Mouse (Mus musculus): ENCODE measurements around the gene Hsd17b10. TPM values are rescaled to one million over a fixed set of nuclear protein-coding genes. Genes with fewer than 3 reads are reported as not detected.

The Hsd17b10 gene
- polyA plus RNA-seq, 1 experiment from 2014 or later, result 189 TPM

DNA sequence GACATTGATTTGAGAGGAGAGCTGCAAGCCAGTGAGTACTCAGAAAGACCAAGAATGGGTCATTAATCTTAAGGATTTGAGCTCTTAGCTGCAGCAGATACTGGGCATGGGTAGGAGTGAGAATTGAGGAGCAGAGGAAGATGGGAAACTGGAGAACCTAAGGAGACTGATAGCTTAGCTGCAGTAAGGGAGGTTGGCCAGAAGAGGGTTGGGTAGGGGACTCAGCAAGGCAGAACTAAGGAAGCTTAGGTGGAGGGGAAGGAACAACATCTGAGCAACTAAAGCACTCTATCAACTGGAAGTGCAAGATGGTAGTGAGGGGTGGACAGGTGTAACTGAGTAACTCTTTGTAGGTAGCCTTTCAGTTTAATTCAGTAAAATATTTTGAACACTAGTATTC, 45.6 kb downstream of the Hsd17b10 start:
- no peak for ATAC-seq (ENCODE audit: insufficient number of reproducible peaks, low FRiP score, low TSS enrichment, low read depth)
- Histone ChIP-seq H3K4me3 (no peak overlapping the region), H3K4me1 (no peaks in the 10 kb centered on the region), H3K9me3 (no peaks in the 10 kb centered on the region), H3K27me3 (peaks cover 6% of the 10 kb centered on the region; the same call in 1 of the 2 replicates), H3K36me3 (peaks cover 13% of the 10 kb centered on the region), H3K27ac (no peak overlapping the region), H3K4me2 (no peak overlapping the region), H3K9ac (no peak overlapping the region)

DNA sequence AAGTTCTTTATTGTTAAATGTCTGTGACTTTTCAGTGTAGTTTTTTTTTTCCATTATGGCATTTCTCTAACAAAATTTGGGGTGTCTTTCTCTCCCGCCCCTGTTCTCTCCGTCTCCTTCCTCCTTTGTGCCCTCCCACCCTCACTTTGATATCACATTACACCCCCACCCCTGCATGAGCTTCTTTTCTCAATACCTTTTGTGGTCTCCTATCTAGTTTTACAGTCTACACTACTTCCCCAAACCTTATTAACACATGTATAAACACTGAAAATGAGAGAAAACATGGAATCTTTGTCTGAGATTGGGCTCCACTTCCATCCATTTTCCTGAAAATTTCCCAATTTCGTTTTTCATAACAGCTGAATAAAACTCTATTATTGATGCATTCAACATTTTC, 50.9 kb downstream of the Hsd17b10 start:
- Histone ChIP-seq H3K27me3 (peaks cover 9% of the 10 kb centered on the region; the same call in 1 of the 2 replicates), H3K4me1 (no peaks in the 10 kb centered on the region), H3K4me3 (no peak overlapping the region), H3K36me3 (peaks cover 3% of the 10 kb centered on the region; the same call in 1 of the 2 replicates), H3K9ac (no peak overlapping the region), H3K9me3 (no peaks in the 10 kb centered on the region), H3K4me2 (no peak overlapping the region), H3K27ac (no peak overlapping the region)
- 55% methylated on average over 3 of the region's 3 CpGs for WGBS
- no peak for ATAC-seq (ENCODE audit: insufficient number of reproducible peaks, low FRiP score, low TSS enrichment, low read depth)

Other genes starting within 250 kb of the Hsd17b10 start
- gene Huwe1, start 201.0 kb upstream of the Hsd17b10 start, polyA plus RNA-seq (2015; fragmentation: Nextera tagmentation; extraction: Ambion mirVana), result 38.8 and 42.2 TPM in 2 replicates
- 1.5 and 2.1 TPM in 2 replicates for gene Ribc1, start 14.4 kb downstream of the Hsd17b10 start, polyA plus RNA-seq (2015; fragmentation: Nextera tagmentation; extraction: Ambion mirVana)
- gene Smc1a, start 14.6 kb downstream of the Hsd17b10 start, polyA plus RNA-seq (2015; fragmentation: Nextera tagmentation; extraction: Ambion mirVana), result 97.2 and 100 TPM in 2 replicates
- 3.9 and 4.0 TPM in 2 replicates for gene Iqsec2, start 142.4 kb downstream of the Hsd17b10 start, polyA plus RNA-seq (2015; fragmentation: Nextera tagmentation; extraction: Ambion mirVana)
- gene Kdm5c, start 231.2 kb downstream of the Hsd17b10 start, polyA plus RNA-seq (2015; fragmentation: Nextera tagmentation; extraction: Ambion mirVana), result 38.2 and 41.0 TPM in 2 replicates

All from limb, embryonic 15.5 days (tissue).